Mouse (Mus musculus) stomach, embryonic 16.5 days (tissue): ENCODE results near the gene Zfp987. TPM values are rescaled to one million over a fixed set of nuclear protein-coding genes. Genes with fewer than 3 reads are reported as not detected.
A peak's percentile ranks its signal among the peaks of the same experiment; 100 is the strongest.
"Not testable (repeated sequence)": the region's sequence is repeated elsewhere in the genome, so short reads cannot be mapped to it uniquely, and the experiment has no call there.

Experiments
- ATAC-seq: fragments of 200-750 bp; cut with Nextera tagmentation; 2 replicates; pipeline ENCODE4 v1.8.0; 2017; ENCODE audit warnings: moderate number of reproducible peaks, moderate TSS enrichment; ENCODE audit not compliant: insufficient read depth, low FRiP score
- H3K27ac ChIP-seq: fragments of 300-500 bp; sonication (generic); 2 replicates; pipeline ENCODE4 v1.5.1; 2014; ENCODE audit warnings: low read length
- H3K27me3 ChIP-seq: fragments of 300-500 bp; sonication (generic); 2 replicates; pipeline ENCODE4 v1.6.1; 2014; ENCODE audit warnings: low read length, control low read depth, mixed read lengths; ENCODE audit not compliant: control insufficient read depth, insufficient read depth
- H3K36me3 ChIP-seq: fragments of 300-500 bp; sonication (generic); 2 replicates; pipeline ENCODE4 v1.6.1; 2014; ENCODE audit warnings: low read length; ENCODE audit not compliant: control insufficient read depth, insufficient read depth
- H3K4me1 ChIP-seq: fragments of 300-500 bp; sonication (generic); 2 replicates; pipeline ENCODE4 v1.6.1; 2014; ENCODE audit warnings: low read length, control low read depth, mixed read lengths; ENCODE audit not compliant: control insufficient read depth, insufficient read depth
- H3K4me2 ChIP-seq: fragments of 300-500 bp; sonication (generic); 2 replicates; pipeline ENCODE4 v1.6.1; 2014; ENCODE audit warnings: low read depth, low read length, mixed read lengths
- H3K4me3 ChIP-seq: fragments of 300-500 bp; sonication (generic); replicated peaks from 2 replicates; pipeline ENCODE4 v1.5.1; 2014; ENCODE audit warnings: mild to moderate bottlenecking, low read length
- H3K9ac ChIP-seq: fragments of 300-500 bp; sonication (generic); 2 replicates; pipeline ENCODE4 v1.6.1; 2014; ENCODE audit warnings: low read length
- H3K9me3 ChIP-seq: fragments of 300-500 bp; sonication (generic); replicated peaks from 2 replicates; pipeline ENCODE4 v1.6.1; 2016; ENCODE audit warnings: low read length, control low read depth; ENCODE audit not compliant: control insufficient read depth
- WGBS: fragments of 180-500 bp; shearing (Covaris S2); extraction: QIAGEN DNeasy Blood & Tissue Kit; methylation state at CpG from one replicate; pipeline ENCODE4 v1.1.7; 2014; 5-methylcytosine and 5-hydroxymethylcytosine counted together
- polyA plus RNA-seq: library from polyadenylated mRNA; unstranded; fragments of >200 nt; fragmentation: Nextera tagmentation; extraction: Ambion mirVana; gene quantifications from 2 replicates; pipeline ENCODE4 v1.2.1, GENCODE M21; 2015

Gene Zfp987
- polyA plus RNA-seq, 1 experiment from 2014 or later = 0.26 TPM

DNA sequence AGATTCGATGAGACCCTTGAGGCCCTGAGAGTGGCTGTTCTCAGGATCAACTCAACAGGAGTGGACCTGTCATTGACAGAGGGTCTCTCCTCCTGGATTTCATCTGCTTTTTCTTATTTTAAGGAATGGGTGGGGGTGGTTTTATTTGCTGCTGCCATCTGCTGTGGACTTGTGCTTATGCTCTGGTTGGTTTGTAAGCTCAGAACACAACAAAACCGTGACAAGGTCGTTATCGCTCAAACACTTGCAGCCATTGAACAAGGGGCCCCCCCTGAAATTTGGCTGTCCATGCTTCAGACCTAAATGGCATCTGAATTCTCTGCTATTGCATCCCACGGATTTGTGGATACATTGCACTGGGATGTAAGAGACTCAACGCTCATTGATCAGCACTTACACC, 34.1 kb upstream of the Zfp987 start:
- not testable (repeated sequence) for H3K4me2 ChIP-seq, H3K27ac ChIP-seq, H3K4me1 ChIP-seq, ATAC-seq, H3K27me3 ChIP-seq, H3K4me3 ChIP-seq, H3K36me3 ChIP-seq, H3K9ac ChIP-seq, H3K9me3 ChIP-seq
- WGBS = 81% methylated on average over 6 of the region's 6 CpGs

DNA sequence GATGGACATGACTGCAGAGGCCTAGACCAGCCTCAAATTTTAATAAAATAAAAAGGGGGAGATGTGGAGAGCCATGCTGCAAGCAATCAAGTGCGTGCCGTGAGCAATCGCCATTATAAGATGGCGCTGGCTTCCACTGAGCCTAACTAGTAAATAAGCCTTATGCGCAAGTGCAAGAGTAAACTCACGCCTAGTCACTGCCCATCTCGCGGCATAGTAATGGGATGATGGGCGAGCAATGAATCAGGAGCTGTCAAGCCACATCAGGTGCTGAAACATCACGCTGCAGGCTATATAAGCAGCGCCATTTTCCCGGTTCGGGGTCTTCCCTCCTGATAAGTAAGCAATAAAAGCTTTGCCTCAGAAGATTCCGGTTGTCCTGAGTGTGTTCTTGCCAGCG, 33.5 kb upstream of the Zfp987 start:
- not testable (repeated sequence) for H3K36me3 ChIP-seq, H3K4me2 ChIP-seq, ATAC-seq, H3K27me3 ChIP-seq, H3K27ac ChIP-seq, H3K9ac ChIP-seq, H3K9me3 ChIP-seq, H3K4me1 ChIP-seq, H3K4me3 ChIP-seq
- WGBS = 90% methylated on average over 15 of the region's 15 CpGs

DNA sequence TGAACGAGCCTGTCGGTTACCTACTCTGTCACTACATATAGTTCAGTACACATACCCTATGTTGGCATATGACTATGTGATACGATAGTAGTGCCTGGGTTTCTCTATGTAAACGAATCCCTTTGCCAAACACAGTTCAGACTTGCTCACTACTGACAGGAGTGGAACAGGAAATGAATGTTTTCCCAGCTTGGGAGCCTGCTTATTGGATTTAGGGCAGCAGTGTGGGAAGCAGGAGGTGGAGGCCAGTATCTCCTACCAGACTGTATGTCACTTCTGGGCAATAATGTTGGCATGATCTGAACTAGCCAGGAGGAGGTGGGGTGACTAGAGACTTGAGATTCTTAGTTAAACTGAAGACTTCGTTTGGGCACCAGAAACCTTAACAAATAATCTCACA, 32.3 kb upstream of the Zfp987 start:
- 74% methylated on average over 4 of the region's 5 CpGs for WGBS
- H3K4me1 ChIP-seq, H3K9me3 ChIP-seq, H3K4me3 ChIP-seq, H3K9ac ChIP-seq, ATAC-seq, H3K27me3 ChIP-seq, H3K4me2 ChIP-seq, H3K36me3 ChIP-seq, H3K27ac ChIP-seq: not testable (repeated sequence)

DNA sequence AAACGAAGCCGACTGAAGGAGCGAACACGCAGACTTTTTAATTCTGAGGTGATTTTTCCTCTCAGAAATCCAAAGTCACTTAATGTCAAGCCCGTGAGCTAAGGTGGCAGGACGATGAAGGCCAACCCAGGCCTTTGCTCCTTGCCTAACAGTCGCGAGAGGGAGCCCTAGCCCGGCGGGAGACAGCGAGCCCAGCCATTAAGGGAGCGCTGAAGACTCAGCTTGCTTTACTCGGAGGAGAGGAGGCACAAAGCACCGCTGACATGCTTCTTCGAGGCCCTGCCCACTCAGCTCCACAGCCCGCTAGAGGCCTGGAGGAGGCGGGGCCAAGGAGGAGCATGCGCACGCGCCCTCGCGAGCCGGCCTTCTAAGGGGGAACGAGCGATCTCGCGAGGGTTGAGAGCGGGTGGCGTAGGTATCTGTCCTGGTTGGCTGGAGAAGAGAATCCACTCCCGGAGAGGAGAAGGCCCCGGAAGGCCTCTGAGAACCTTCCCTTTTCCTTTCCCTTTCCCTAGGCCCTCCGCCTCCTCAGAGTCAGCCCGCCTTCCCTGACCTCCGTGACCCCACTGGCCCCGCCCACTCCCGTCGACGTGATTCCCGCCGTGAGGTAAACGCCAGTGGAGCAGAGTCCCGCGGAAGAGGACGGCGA, 30.0 kb upstream of the Zfp987 start:
- H3K9ac ChIP-seq, ATAC-seq, H3K9me3 ChIP-seq, H3K4me1 ChIP-seq, H3K36me3 ChIP-seq, H3K27me3 ChIP-seq, H3K27ac ChIP-seq: not testable (repeated sequence)
- H3K4me3 ChIP-seq = peak overlapping the region; percentile 19; the same call in 1 of the 2 replicates
- WGBS = 37% methylated on average over 40 of the region's 45 CpGs
- H3K4me2 ChIP-seq = peak overlapping the region; percentile 42; the same call in 1 of the 2 replicates

DNA sequence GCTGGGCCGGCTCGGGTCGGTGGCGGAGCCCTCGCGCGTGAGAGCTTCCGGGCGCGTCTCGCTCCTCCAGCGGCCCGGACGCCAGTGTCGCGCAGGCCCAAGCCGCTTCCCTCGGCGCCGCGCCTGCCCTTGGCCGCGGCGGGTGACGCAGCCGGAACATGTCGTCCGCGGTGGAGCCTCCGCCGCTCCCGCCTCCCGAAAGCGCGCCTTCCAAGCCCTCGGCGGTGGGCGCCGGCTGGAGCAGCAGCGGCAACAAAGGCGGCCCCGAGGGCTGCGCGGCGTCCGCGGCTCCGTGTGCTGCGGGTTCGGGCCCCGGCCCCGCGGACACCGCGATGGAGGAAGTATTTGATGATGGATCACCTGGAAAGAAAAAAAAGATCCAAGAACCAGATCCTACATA, 29.5 kb upstream of the Zfp987 start:
- not testable (repeated sequence) for H3K27ac ChIP-seq, H3K27me3 ChIP-seq, H3K36me3 ChIP-seq, ATAC-seq, H3K9me3 ChIP-seq, H3K4me1 ChIP-seq, H3K9ac ChIP-seq
- peak overlapping the region; percentile 42; the same call in 1 of the 2 replicates for H3K4me2 ChIP-seq
- 21% methylated on average over 55 of the region's 55 CpGs for WGBS
- peak overlapping the region; percentile 19; the same call in 1 of the 2 replicates for H3K4me3 ChIP-seq

DNA sequence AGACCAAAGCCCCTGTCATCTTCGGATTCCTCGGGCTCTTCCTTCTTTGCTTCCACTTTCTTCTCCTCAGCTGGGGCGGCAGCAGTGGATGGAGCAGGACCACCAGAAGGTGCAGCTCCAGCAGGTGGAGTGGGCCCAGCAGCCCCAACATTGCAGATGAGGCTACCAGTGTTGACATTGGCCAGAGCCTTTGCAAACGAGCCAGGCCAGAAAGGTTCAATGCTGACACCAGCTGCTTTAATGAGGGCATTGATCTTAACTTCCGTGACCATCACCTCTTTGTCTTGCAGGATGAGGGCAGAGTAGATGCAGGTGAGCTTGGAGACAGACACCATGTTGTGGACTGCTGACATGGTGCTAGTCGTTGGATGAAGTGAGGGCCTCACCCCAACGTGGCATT, 23.8 kb upstream of the Zfp987 start:
- not testable (repeated sequence) for H3K9me3 ChIP-seq, ATAC-seq
- WGBS = 80% methylated on average over 5 of the region's 7 CpGs

DNA sequence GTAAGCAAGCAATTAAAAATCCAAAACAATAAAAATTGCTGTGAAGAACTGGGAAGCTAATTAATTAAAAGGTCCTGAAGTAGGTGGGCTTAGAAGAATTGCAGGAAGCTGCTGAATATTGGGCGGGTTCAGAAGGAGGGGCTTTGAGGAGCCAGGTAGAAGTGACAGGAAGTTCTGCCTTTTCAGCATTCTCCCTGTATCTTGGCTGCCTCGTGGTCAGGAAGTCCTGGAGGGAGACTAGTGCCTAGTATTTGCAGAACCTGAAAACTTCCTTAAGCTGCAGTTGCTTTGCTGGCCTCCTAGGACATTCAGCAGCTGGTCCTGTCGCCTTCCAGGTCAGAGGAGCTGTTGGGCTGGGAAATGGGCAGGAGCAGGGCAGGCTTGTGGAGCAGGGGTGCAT, 4.3 kb downstream of the Zfp987 start:
- not testable (repeated sequence) for H3K9ac ChIP-seq, H3K4me3 ChIP-seq, H3K27ac ChIP-seq, H3K27me3 ChIP-seq, ATAC-seq, H3K36me3 ChIP-seq, H3K4me1 ChIP-seq, H3K9me3 ChIP-seq, H3K4me2 ChIP-seq
- WGBS = 32% methylated on average over 3 of the region's 3 CpGs

More for the DNA sequence above, 23.8 kb upstream of the Zfp987 start:
- not testable (repeated sequence) for H3K36me3 ChIP-seq, H3K4me1 ChIP-seq, H3K4me2 ChIP-seq, H3K27me3 ChIP-seq, H3K9ac ChIP-seq, H3K4me3 ChIP-seq, H3K27ac ChIP-seq

DNA sequence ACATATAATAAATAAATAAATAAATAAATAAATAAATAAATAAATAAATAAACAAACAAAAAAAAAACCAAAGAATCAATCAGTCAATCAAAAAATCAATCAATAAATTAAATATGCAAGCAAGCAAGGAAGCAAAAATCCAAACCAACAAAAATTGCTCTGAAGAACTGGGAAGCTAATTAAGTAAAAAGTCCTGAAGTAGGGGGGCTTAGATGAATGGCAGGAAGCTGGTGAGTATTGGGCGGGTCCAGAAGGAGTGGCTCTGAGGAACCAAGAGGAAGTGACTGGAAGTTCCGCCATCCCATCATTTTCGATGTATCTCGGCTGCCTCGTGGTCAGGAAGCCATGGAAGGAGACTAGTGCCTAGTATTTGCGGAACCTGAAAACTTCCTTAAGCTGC, 59.4 kb downstream of the Zfp987 start, which contains the start of gene Zfp600:
Gene Zfp600, plus strand, starts transcription at position 301 of the 400 bp plus-strand sequence.
- WGBS = no CpG with 5 or more reads among the region's 6 CpGs
- ATAC-seq = not testable (repeated sequence)

DNA sequence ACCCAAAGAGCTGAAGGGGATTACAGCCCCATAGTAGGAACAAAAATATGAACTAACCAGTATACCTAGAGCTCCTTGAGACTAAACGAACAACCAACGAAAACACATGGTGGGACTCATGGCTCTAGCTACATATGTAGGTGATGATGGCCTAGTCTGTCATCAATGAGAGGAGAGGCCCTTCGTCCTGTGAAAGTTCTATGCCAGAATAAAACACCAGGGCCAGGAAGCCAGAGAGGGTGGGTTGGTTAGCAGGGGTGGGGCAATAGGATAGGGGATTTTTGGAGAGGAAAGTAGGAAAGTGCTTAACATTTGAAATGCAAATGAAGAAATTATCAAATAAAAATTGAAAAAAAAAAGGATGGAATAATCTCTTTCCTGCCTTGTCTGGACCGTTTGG, 65.8 kb downstream of the Zfp987 start:
- WGBS = 84% methylated on average over 2 of the region's 4 CpGs
- not testable (repeated sequence) for H3K27me3 ChIP-seq, H3K4me2 ChIP-seq, H3K36me3 ChIP-seq, H3K9ac ChIP-seq, H3K27ac ChIP-seq, ATAC-seq, H3K4me1 ChIP-seq, H3K4me3 ChIP-seq, H3K9me3 ChIP-seq

More for the DNA sequence above, 59.4 kb downstream of the Zfp987 start, which contains the start of gene Zfp600:
- not testable (repeated sequence) for H3K27ac ChIP-seq, H3K4me3 ChIP-seq, H3K4me2 ChIP-seq, H3K4me1 ChIP-seq, H3K27me3 ChIP-seq, H3K9me3 ChIP-seq, H3K9ac ChIP-seq, H3K36me3 ChIP-seq
